Mouse (Mus musculus): ENCODE measurements at regions not wholly inside any gene's neighbourhood (a gene's known extent, or its start where the extent isn't known, plus 50 kb on each side); places are given as distances from the start of the nearest gene placed in this dataset.

GRCm38 (mm10) chr12:86821183-86821582, 63.4 kb downstream of the Irf2bpl start:
- in situ Hi-C loops (cut with MboI; ENCODE audit: low pct_unique_long_range_greater_than_20kb) = no loop called here
- ChIA-PET CTCF (interaction anchor here (8.4 kb wide), 1 partner anchor 22 kb away, joined by 62 read pairs; no protein-coding TSS in a partner anchor), POLR2A (no interaction called here)
- TF ChIP-seq CTCF (IDR thresholded peaks at IDR 0.05) = no peak
- ATAC-seq (no peak), DNase-seq (ENCODE audit: low read depth, low spot score) (no peak)
- H3K27me3 ChIP-seq = no peaks in the 10 kb centered on the region

- in situ Hi-C loops (cut with MboI; ENCODE audit: low pct_unique_long_range_greater_than_20kb) = no loop called here
- no peak for TF ChIP-seq CTCF (IDR thresholded peaks at IDR 0.05)
- DNase-seq (ENCODE audit: low read depth, low spot score) = no peak
- H3K27me3 ChIP-seq = no peaks in the 10 kb centered on the region
- CTCF ChIA-PET = interaction anchor here (1.0 kb wide), 1 partner anchor 86 kb away, joined by 3 read pairs; no protein-coding TSS in a partner anchor
- POLR2A ChIA-PET = no interaction called here
- ATAC-seq = no peak
Measured at GRCm38 (mm10) chr12:86819568-86819967, 65.0 kb downstream of the Irf2bpl start.

- no peaks in the 10 kb centered on the region for H3K27me3 ChIP-seq
- ChIA-PET POLR2A (no interaction called here), CTCF (no interaction called here)
- TF ChIP-seq CTCF (IDR thresholded peaks at IDR 0.05) = no peak
- in situ Hi-C loops (cut with MboI; ENCODE audit: low pct_unique_long_range_greater_than_20kb) = no loop called here
- ATAC-seq (no peak), DNase-seq (ENCODE audit: low read depth, low spot score) (no peak)
Measured at GRCm38 (mm10) chr12:86819163-86819562, 65.4 kb downstream of the Irf2bpl start.

- in situ Hi-C loops (cut with MboI; ENCODE audit: low pct_unique_long_range_greater_than_20kb) = no loop called here
- H3K27me3 ChIP-seq = no peaks in the 10 kb centered on the region
- ChIA-PET POLR2A (interaction anchor here (0.5 to 1.5 kb wide), 4 partner anchors 10 to 47 kb away, joined by 3 to 4 read pairs (median 4); no protein-coding TSS in a partner anchor), CTCF (no interaction called here)
- TF ChIP-seq CTCF (IDR thresholded peaks at IDR 0.05) = no peak
- no peak for ATAC-seq
- no peak for DNase-seq (ENCODE audit: low read depth, low spot score)
Measured at GRCm38 (mm10) chr12:86818201-86818600, 66.4 kb downstream of the Irf2bpl start.

GRCm38 (mm10) chr12:86816702-86817610, 67.6 kb downstream of the Irf2bpl start:
- no peak for DNase-seq (ENCODE audit: low read depth, low spot score)
- TF ChIP-seq CTCF (IDR thresholded peaks at IDR 0.05) = no peak
- CTCF ChIA-PET = interaction anchor here (0.8 to 2.0 kb wide), 3 partner anchors 13 to 71 kb away, joined by 3 to 5 read pairs (median 3); no protein-coding TSS in a partner anchor
- in situ Hi-C loops (cut with MboI; ENCODE audit: low pct_unique_long_range_greater_than_20kb) = no loop called here
- no peak for ATAC-seq
- POLR2A ChIA-PET = interaction anchor here (0.6 to 1.5 kb wide), 8 partner anchors 9 to 80 kb away, joined by 3 to 5 read pairs (median 3); no protein-coding TSS in a partner anchor
- no peaks in the 10 kb centered on the region for H3K27me3 ChIP-seq

- ATAC-seq (no peak), DNase-seq (ENCODE audit: low read depth, low spot score) (no peak)
- CTCF ChIA-PET = interaction anchor here (0.8 to 2.0 kb wide), 3 partner anchors 12 to 72 kb away, joined by 3 to 5 read pairs (median 3); no protein-coding TSS in a partner anchor
- POLR2A ChIA-PET = interaction anchor here (1.2 to 1.4 kb wide), 3 partner anchors 17 to 72 kb away, joined by 3 to 5 read pairs (median 4); no protein-coding TSS in a partner anchor
- no peaks in the 10 kb centered on the region for H3K27me3 ChIP-seq
- TF ChIP-seq CTCF (IDR thresholded peaks at IDR 0.05) = no peak
- in situ Hi-C loops (cut with MboI; ENCODE audit: low pct_unique_long_range_greater_than_20kb) = no loop called here
Measured at GRCm38 (mm10) chr12:86816171-86816701, 68.4 kb downstream of the Irf2bpl start.

- ATAC-seq = no peak
- H3K27me3 ChIP-seq = no peaks in the 10 kb centered on the region
- in situ Hi-C loops (cut with MboI; ENCODE audit: low pct_unique_long_range_greater_than_20kb) = no loop called here
- POLR2A ChIA-PET = interaction anchor here (0.5 to 1.4 kb wide), 2 partner anchors 15 to 73 kb away, joined by 3 read pairs; no protein-coding TSS in a partner anchor
- no peak for DNase-seq (ENCODE audit: low read depth, low spot score)
- TF ChIP-seq CTCF (IDR thresholded peaks at IDR 0.05) = no peak
- CTCF ChIA-PET = interaction anchor here (1.2 kb wide), 1 partner anchor 16 kb away, joined by 5 read pairs; no protein-coding TSS in a partner anchor
Measured at GRCm38 (mm10) chr12:86814740-86815139, 69.9 kb downstream of the Irf2bpl start.

Measured in Patski (cell line).